Mouse (Mus musculus) layer of hippocampus, postnatal 36 days (tissue): Measurements from ENCODE around the gene Rcc1. TPM values are rescaled to one million over a fixed set of nuclear protein-coding genes. Genes with fewer than 3 reads are reported as not detected.

Experiments
- DNase-seq, 2 experiments: peaks; one replicate each; pipeline ENCODE4 v3.0.0; 2022
- total RNA-seq, 2 experiments: library from RNA; stranded (reverse); gene quantifications; 2 replicates each; pipeline ENCODE4 v1.2.3; 2021

The Rcc1 gene
- total RNA-seq, 2 experiments from 2014 or later = 11.9 to 13.4 TPM

- no peak for DNase-seq
Observed at GRCm38 (mm10) chr4:132355403-132355802, 2.0 kb upstream of the Rcc1 start.

DNA sequence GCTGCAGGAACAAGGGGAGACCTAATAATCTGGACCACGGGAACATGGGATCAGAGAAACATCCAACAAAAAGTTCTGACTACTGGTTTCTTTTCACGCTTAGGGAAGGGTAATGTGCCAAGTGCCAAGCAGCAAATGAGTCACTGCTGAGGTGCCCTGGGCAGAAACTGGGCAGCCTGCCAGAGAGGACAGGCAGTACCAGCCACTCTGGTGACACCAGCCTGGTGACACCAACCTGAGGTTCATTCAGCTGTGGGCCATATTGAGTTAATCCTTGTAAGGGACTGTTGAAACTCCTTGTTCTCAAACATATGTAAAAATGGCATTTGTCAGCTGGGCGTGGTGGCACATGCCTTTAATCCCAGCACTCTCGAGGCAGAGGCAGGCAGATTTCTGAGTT lies 1.2 kb upstream of the Rcc1 start:
- DNase-seq = no peak

DNA sequence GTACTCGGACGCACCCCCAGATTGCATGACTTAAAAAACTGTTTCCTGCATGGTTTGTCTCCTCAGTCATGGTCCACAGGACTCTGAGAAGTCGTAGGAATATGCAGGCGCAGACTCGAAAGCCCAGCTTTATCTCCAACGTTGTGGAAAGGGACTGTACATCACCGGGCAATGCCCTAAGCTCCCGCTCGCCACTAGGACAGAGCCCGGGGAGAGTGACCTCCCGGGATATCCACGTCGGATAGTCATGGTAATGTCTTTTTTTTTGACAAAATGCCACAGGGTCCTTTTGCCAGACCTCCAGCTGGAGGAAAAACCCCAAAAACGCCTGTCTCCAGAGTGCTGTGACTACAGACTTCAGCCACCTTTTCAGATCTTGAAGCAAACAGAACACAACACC lies 666 bp downstream of the Rcc1 start:
- no peak for DNase-seq

GRCm38 (mm10) chr4:132351401-132351800 lies 2.0 kb downstream of the Rcc1 start:
- DNase-seq = no peak

DNA sequence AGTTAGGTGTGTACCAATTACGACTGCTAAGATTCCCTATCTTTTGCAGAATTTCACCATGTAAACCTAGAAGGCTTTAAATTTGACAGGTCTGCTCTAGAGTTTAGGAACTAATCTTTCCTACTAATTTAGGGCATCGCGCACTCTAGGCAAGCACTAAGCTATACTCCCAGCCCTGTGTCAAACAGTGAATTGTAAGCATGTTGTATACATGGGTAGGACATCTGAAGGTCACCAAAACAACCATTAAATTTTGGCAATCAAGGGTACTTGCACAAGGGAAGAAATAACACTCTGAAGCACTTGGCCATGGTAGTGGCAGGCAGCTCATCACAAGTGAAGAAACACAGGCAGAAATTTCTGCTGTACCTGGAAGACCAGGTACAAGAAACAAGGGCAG lies 2.6 kb downstream of the Rcc1 start:
- no peak for DNase-seq

DNA sequence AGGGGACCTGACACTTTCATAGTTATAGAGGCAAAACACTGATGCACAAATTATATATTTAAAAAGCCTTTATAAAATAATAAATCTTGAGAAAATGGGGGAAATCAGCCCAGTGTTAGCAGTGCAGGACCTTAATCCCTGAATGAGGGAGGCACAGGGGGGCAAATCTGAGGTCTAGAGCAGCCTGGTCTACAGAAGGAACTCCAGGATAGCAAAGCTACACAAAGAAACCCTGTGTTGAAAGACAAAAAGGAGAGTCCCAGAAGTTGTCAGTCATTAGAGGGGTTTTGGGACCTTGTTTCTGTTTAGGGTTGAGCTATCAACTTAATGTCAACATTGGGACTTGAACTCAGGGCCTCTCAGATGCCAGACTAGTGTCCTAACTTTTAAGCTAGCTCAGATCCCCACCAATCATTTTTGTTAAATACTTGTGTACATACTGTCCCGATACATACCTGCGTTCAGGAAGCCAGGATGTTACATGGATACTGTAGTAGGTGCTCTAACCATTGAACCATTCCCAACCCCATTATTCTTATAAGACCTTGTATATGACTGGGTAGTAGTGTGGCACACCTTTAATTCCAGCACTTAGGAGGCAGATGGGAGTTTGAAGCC lies 3.2 kb downstream of the Rcc1 start:
- no peak for DNase-seq

DNA sequence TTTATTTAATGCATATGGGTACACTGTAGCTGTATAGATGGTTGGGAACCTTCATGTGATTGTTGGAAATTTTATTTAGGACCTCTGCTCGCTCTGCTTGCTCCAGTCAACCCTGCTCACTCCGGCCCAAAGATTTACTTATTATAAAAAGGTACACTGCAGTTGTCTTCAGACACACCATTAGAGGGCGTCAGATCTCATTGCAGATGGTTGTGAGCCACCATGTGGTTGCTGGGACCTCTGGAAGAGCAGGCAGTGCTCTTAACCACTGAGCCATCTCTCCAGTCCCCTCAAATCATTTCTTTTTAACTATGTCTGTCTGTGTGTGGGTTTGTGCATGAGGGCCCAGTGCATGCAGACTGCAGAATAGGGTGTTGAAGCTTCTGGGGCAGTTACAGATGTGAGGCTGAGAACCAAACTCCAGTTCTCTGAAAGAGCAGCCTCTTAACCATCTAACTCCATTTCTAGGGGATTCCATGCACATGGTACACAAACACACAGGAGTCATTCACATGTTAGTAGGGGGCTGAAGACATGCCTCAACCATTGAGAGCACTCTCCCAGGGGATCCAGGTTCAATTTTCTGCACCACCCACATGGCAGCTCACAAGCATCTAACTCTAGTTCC lies 3.8 kb downstream of the Rcc1 start:
- DNase-seq = no peak

DNA sequence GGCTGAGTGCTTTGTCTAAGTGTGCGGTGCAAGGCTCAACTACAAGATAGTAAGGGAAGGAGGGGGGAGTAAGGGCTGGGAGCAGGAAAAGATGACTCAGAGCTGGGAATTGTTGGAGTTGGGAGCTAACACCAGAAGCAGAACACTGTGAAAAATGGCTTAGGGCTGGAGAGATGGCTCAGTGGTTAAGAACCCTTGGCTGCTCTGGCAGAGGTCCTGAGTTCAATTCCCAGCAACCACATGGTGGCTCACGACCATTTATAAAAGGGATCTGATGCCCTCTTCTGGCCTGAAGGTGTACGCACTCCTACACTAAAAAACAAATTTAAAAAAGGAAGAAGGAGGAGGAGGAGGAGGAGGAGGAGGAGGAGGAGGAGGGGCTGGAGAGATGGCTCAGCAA lies 6.7 kb downstream of the Rcc1 start:
- DNase-seq = no peak

- no peak for DNase-seq
Observed at GRCm38 (mm10) chr4:132346261-132346660, 7.1 kb downstream of the Rcc1 start.

DNA sequence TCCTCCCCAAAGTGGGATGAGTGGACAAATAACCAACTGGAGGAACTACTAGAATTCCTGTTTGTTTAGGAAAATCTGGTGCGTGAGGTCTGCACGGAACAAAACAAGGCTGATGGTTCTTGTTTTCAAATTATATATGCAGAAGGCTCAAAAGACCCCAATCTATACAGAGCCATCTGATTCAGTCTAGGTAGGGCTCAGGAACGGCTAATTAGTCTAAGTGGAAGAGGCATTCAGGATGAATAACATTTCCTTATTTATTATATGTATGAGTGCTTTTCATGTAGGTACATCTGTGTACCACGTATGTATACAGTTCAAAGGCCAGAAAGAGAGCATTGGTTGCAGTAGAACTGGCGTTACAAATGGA lies 7.6 kb downstream of the Rcc1 start:
- DNase-seq = no peak

- DNase-seq = peak; percentile 90 to 92
Observed at GRCm38 (mm10) chr4:132345135-132345842, 8.1 kb downstream of the Rcc1 start.

DNA sequence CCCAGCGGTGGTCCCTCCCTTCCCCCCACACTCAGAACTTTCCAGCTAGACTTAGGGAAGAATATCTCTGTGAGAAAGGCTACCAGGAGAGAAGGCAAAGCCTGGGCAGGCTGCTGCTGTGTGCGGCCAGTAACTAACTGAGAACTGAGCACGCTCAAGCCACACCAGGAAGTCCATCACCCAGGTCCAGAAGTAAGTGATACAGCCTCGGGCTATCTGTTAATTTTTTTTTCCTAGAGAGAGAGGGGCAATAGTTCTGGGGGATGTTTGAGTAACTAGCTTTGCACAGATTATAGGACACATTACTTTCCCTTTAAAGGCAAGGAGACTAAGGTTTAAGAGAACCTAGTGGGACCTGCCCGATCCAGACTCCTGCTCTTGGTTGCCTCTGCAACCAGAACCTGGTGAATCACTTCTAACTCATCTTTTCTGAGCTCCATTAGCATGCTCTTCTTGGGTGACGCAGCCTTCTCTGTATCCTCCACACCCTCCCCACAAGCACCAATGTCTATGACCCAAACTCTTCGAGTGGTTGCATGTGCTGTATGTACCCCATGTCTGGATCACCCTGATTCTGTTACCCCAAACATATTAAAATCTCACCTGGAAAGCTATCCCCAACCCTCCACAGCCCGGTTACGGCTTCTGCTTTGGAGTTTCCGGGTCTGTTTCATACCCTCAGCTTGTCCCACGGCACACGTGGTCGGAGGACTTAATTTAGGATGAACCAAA lies 8.8 kb downstream of the Rcc1 start:
- no peak for DNase-seq

- no peak for DNase-seq
Observed at GRCm38 (mm10) chr4:132341451-132341850, 12.0 kb downstream of the Rcc1 start.

DNA sequence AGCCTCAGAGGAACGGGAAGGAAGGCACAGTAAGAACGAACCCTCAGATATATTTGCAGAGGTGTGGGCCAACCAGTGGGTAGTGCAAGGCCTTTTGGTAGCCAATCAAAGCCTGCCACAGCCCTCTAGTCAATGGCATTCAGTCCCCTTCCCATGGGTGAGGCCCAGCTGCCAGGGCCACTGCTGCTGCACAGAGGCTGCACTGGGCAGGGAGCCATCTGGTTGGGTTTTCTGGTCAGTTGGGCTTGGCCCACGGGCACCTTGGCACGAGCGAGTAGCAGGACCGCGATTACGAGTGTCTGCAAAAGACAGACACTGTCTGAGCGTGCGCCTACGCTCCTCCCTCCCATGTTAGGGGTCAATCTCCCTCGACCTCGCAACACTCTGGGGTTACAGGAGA lies 14.5 kb downstream of the Rcc1 start:
- DNase-seq = peak; percentile 23 to 32

DNA sequence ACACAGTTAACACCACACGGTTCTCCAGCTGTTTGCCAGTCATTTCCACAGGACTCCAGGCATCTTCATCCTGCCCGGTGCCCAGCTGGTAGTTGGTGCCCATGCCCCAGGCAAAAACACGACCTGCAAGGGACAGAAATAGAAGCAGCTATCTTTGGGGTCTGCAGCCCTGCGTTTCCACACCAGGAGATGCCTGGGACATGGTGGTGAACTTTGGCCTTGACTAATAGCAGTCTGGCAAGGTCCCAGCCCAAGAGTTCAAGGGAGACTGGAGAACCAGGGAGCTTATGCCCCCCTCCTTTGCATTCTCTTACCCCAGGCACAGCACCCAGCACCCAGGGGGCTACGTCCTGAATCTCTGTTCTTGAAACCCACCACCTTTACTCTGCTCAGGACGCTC lies 20.5 kb downstream of the Rcc1 start:
- no peak for DNase-seq

DNA sequence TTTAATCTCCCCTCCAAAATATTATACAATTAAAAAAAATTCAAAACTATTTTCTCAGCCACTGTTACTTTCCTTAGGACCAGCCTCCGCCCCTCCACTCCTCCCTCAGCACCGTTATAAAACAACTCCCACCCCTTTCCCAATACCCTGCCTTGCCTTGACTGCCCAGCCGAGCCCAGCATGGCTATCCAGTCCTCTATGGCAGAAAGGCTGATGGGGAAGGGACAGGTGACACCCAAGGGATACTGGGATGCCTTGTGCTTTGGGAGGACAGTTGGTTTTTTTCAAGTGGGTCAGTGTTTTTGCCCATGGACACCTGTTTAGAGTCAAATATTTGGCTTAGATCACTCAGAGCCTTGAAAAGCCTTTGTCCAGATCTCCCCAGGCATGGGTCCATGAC lies 21.4 kb downstream of the Rcc1 start:
- DNase-seq = no peak

GRCm38 (mm10) chr4:132329835-132330354 lies 23.5 kb downstream of the Rcc1 start:
- DNase-seq = no peak

GRCm38 (mm10) chr4:132329115-132329834 lies 24.1 kb downstream of the Rcc1 start, which contains the start of gene Trnau1ap:
Gene Trnau1ap, minus strand, starts transcription at chr4:132329538.
- peak; percentile 75 to 79 for DNase-seq

DNA sequence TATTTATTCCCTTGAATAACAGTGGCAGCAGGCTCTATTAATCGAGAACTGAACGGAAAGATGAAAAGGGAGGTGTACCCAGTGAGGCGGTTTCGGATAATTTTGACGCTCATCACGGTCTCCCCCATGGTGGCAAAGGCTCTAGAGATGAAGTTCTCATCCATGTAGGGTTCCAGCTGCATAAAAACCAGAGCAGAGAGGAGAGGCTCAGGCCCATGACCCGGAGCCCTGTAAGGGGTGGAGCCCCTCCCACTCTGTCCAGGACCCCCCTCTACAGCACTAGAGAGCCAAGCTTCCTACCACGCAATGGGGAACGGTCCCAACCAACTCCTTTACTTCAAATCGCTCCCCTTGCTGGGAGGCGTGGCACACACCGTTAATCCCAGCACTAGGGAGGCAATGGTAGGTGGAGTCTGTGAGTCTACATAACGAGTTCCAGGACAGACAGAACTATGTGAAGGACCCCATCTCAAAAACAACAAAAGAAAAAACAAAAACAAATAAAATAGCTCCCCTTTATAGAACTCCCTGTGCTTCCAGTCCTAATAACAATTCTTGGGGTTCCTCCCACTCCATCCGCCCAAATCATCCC lies 24.9 kb downstream of the Rcc1 start:
- no peak for DNase-seq

DNA sequence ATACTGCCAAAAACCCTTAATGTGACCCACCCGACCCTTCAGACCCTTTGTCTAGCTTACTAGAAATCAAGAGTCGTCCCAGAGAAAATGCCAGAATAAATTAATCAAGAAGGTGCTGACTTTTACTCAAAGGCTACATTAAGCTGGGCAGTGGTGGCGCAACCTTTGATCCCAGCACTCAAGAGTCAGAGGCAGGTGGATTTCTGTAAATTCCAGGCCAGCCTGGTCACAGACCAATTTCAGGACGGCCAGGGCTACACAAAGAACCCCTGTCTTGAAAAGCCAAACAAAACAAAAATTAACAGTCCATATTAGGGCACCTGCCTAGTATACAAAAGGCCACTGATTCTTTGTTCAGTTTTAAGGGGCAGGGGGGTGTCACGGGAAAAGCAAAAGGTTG lies 26.9 kb downstream of the Rcc1 start:
- no peak for DNase-seq

DNA sequence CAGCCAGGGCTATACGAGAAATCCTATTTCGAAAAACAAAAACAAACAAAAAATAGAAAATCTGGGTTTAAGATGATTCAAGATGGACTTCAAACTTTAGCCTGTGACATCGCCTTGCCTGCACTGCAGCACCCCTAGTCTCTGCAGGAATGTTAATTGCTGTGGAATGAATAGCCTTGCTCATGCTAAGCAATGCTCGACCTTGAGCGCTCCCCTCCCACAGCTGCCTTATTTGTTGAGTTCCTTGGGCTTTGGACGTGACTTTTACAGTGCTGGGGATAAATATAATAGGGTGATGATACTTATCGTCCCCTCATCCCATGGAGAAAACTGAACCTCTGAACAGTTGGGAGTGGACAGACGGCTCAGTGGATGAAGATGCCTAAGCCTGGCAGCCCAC lies 37.7 kb downstream of the Rcc1 start:
- DNase-seq = no peak

- DNase-seq = no peak
Observed at GRCm38 (mm10) chr4:132312627-132313026, 40.8 kb downstream of the Rcc1 start.
